Mouse (Mus musculus): Measurements from ENCODE around the gene Tmem106a. TPM values are rescaled to one million over a fixed set of nuclear protein-coding genes. Genes with fewer than 3 reads are reported as not detected.
"Not testable (repeated sequence)": the region's sequence is repeated elsewhere in the genome, so short reads cannot be mapped to it uniquely, and the experiment has no call there.

The Tmem106a gene
- polyA plus RNA-seq, 1 experiment from 2014 or later: 3.9 TPM

DNA sequence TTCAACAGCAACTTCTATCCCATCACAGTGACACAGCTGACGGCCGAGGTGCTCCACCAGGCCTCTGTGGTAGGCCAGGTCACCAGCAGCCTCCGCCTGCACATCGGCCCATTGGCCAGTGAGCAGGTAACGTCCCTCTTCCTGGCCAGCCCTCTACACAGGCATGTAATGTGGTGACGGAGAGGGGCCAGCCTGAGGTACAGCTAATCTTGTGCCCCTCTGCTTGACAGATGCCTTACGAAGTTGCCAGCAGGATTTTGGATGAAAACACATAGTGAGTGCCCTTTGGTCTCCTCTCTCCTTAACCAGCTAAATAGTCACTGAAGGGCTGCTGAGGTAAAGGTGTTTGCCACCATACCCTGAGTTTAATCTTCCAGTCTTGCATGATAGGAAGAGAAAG is 6.8 kb downstream of the Tmem106a start:
- no peak for ATAC-seq (ENCODE audit: low read depth)
- Histone ChIP-seq H3K4me2 (ENCODE audit: low read depth, low read length) (no peak overlapping the region), H3K4me3 (ENCODE audit: low read depth, low read length) (no peak overlapping the region), H3K36me3 (ENCODE audit: control insufficient read depth, insufficient read depth, low read length) (no peaks in the 10 kb centered on the region), H3K9ac (replicated peaks; ENCODE audit: low read depth, low read length) (no peak overlapping the region), H3K9me3 (ENCODE audit: control insufficient read depth, low read length) (no peaks in the 10 kb centered on the region), H3K27me3 (ENCODE audit: control insufficient read depth, insufficient read depth, low read length) (no peaks in the 10 kb centered on the region), H3K27ac (ENCODE audit: low read depth, low read length) (no peak overlapping the region), H3K4me1 (ENCODE audit: control insufficient read depth, insufficient read depth, low read length) (no peaks in the 10 kb centered on the region)
- WGBS: 94% methylated on average over 7 of the region's 7 CpGs

DNA sequence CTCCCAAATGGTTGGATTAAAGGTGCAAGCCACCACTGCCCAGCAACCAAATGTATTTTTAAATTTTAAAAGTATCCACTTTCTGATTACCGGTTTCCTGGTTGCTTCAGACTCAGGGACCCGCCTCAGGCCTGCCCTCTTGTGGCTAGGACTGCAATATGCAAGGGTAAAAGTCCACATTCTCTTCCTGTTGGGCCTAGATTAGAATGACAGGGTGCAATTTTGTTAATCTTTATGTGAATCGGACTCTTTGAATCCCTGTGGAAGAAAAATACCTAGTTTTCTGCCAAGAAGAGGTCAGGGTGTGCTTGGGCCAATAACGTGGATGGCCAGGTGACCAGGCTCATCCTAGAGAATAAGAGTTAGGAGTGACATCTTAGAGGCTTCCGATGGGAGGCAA is 7.4 kb downstream of the Tmem106a start:
- H3K9ac ChIP-seq (replicated peaks; ENCODE audit: low read depth, low read length): no peak overlapping the region
- H3K27ac ChIP-seq (ENCODE audit: low read depth, low read length): no peak overlapping the region
- H3K9me3 ChIP-seq (ENCODE audit: control insufficient read depth, low read length): no peaks in the 10 kb centered on the region
- 29% methylated on average over 5 of the region's 5 CpGs for WGBS
- H3K4me1 ChIP-seq (ENCODE audit: control insufficient read depth, insufficient read depth, low read length): no peaks in the 10 kb centered on the region
- H3K4me3 ChIP-seq (ENCODE audit: low read depth, low read length): no peak overlapping the region
- no peak overlapping the region for H3K4me2 ChIP-seq (ENCODE audit: low read depth, low read length)
- no peaks in the 10 kb centered on the region for H3K36me3 ChIP-seq (ENCODE audit: control insufficient read depth, insufficient read depth, low read length)
- H3K27me3 ChIP-seq (ENCODE audit: control insufficient read depth, insufficient read depth, low read length): no peaks in the 10 kb centered on the region
- ATAC-seq (ENCODE audit: low read depth): no peak

DNA sequence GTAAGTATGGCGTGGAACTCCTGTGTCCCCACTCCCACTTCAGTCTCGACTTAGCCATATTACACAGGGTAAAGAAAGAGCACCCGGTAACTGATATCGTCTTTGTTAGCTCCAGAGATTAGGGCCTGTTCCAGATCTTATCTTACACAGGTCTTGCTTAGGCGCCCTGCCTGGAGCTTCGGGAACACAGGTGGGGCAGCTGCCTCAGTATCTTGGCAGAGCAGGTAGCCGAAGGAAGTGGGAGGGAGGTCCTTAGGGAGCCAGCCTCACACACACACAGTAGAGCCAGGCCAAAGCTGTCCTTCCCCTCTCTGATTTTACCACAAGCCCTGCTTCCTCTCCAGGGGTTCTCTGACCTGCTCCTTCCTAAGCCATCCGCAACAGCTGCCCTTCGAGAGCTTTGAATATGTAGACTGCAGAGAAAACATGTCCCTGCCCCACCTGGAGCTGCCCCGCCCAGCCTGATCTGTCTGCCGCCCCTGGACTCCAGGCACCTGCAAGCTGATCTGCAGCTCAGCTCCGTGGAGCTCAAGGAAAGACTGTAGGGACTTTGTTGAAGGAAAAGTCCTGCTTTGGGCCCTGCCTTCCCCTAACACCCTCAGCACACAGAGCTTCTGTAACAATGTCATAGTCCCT is 8.1 kb downstream of the Tmem106a start:
- Histone ChIP-seq H3K36me3 (ENCODE audit: control insufficient read depth, insufficient read depth, low read length) (no peaks in the 10 kb centered on the region), H3K4me3 (ENCODE audit: low read depth, low read length) (no peak overlapping the region), H3K9ac (replicated peaks; ENCODE audit: low read depth, low read length) (no peak overlapping the region), H3K27ac (ENCODE audit: low read depth, low read length) (no peak overlapping the region), H3K4me2 (ENCODE audit: low read depth, low read length) (no peak overlapping the region), H3K4me1 (ENCODE audit: control insufficient read depth, insufficient read depth, low read length) (no peaks in the 10 kb centered on the region), H3K27me3 (ENCODE audit: control insufficient read depth, insufficient read depth, low read length) (no peaks in the 10 kb centered on the region), H3K9me3 (ENCODE audit: control insufficient read depth, low read length) (no peaks in the 10 kb centered on the region)
- ATAC-seq (ENCODE audit: low read depth): no peak
- 80% methylated on average over 12 of the region's 12 CpGs for WGBS

DNA sequence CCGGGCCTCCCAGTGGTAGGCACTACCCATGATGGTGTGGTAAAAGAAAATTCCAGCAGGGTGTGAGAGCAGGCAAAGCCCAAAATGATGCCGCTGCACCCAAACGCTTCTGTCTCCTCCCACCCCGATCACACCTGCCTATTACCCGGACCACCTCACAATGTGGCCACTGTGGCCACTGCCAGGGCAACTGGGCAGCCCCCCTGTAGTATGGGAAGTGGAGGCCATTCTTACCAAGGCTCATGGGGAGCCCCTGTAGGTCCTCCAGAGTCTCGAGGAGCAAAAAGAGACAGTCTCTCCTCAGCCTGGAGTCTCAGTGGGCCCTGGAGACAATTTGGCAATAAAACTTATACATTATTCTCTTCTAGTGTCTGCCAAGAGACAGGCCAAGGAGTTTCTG is 17.1 kb downstream of the Tmem106a start, which contains the start of gene Gm11634:
Gene Gm11634 (minus strand): TSS at position 101 of the 400 bp plus-strand sequence.
- H3K4me3 ChIP-seq (ENCODE audit: low read depth, low read length): no peak within 1 kb of the TSS
- H3K4me2 ChIP-seq (ENCODE audit: low read depth, low read length): no peak within 1 kb of the TSS
- no peaks in the 10 kb centered on the region for H3K36me3 ChIP-seq (ENCODE audit: control insufficient read depth, insufficient read depth, low read length)
- no peaks in the 10 kb centered on the region for H3K9me3 ChIP-seq (ENCODE audit: control insufficient read depth, low read length)
- no peaks in the 10 kb centered on the region for H3K4me1 ChIP-seq (ENCODE audit: control insufficient read depth, insufficient read depth, low read length)
- H3K27ac ChIP-seq (ENCODE audit: low read depth, low read length): no peak within 1 kb of the TSS
- H3K9ac ChIP-seq (replicated peaks; ENCODE audit: low read depth, low read length): no peak within 1 kb of the TSS
- no peak for ATAC-seq (ENCODE audit: low read depth)
- H3K27me3 ChIP-seq (ENCODE audit: control insufficient read depth, insufficient read depth, low read length): no peaks in the 10 kb centered on the region
- WGBS: 79% methylated on average over 6 of the region's 6 CpGs

GRCm38 (mm10) chr11:101602491-101602890 is 20.4 kb downstream of the Tmem106a start:
- no peak for ATAC-seq (ENCODE audit: low read depth)
- WGBS: 16% methylated on average over 3 of the region's 3 CpGs
- Histone ChIP-seq H3K9ac (replicated peaks; ENCODE audit: low read depth, low read length) (no peak overlapping the region), H3K27ac (ENCODE audit: low read depth, low read length) (no peak overlapping the region), H3K4me3 (ENCODE audit: low read depth, low read length) (no peak overlapping the region), H3K9me3 (ENCODE audit: control insufficient read depth, low read length) (no peaks in the 10 kb centered on the region), H3K4me1 (ENCODE audit: control insufficient read depth, insufficient read depth, low read length) (0 out of 2 replicates have a peak, but pooled peaks cover 3% of the 10 kb centered on the region), H3K27me3 (ENCODE audit: control insufficient read depth, insufficient read depth, low read length) (no peaks in the 10 kb centered on the region), H3K4me2 (ENCODE audit: low read depth, low read length) (no peak overlapping the region), H3K36me3 (ENCODE audit: control insufficient read depth, insufficient read depth, low read length) (no peaks in the 10 kb centered on the region)

GRCm38 (mm10) chr11:101604116-101604515 is 22.1 kb downstream of the Tmem106a start:
- no peak overlapping the region for H3K27ac ChIP-seq (ENCODE audit: low read depth, low read length)
- peak overlapping the region; percentile 47 for H3K4me2 ChIP-seq (ENCODE audit: low read depth, low read length)
- no peak for ATAC-seq (ENCODE audit: low read depth)
- no peaks in the 10 kb centered on the region for H3K27me3 ChIP-seq (ENCODE audit: control insufficient read depth, insufficient read depth, low read length)
- peak overlapping the region; percentile 34 for H3K4me3 ChIP-seq (ENCODE audit: low read depth, low read length)
- H3K9ac ChIP-seq (replicated peaks; ENCODE audit: low read depth, low read length): peak overlapping the region; percentile 32; the same call in 1 of the 2 replicates
- no peaks in the 10 kb centered on the region for H3K36me3 ChIP-seq (ENCODE audit: control insufficient read depth, insufficient read depth, low read length)
- 0 out of 2 replicates have a peak, but pooled peaks cover 3% of the 10 kb centered on the region for H3K4me1 ChIP-seq (ENCODE audit: control insufficient read depth, insufficient read depth, low read length)
- 0% methylated on average over 3 of the region's 3 CpGs for WGBS
- no peaks in the 10 kb centered on the region for H3K9me3 ChIP-seq (ENCODE audit: control insufficient read depth, low read length)

- WGBS: 2% methylated on average over 30 of the region's 30 CpGs
- peak; percentile 79 for ATAC-seq (ENCODE audit: low read depth)
- H3K4me2 ChIP-seq (ENCODE audit: low read depth, low read length): peak overlapping the region; percentile 47
- not testable (repeated sequence) for H3K4me1 ChIP-seq (ENCODE audit: control insufficient read depth, insufficient read depth, low read length); H3K36me3 ChIP-seq (ENCODE audit: control insufficient read depth, insufficient read depth, low read length); H3K9me3 ChIP-seq (ENCODE audit: control insufficient read depth, low read length); H3K27me3 ChIP-seq (ENCODE audit: control insufficient read depth, insufficient read depth, low read length)
- H3K9ac ChIP-seq (replicated peaks; ENCODE audit: low read depth, low read length): peak overlapping the region; percentile 32; the same call in 1 of the 2 replicates
- H3K4me3 ChIP-seq (ENCODE audit: low read depth, low read length): peak overlapping the region; percentile 34
- H3K27ac ChIP-seq (ENCODE audit: low read depth, low read length): peak overlapping the region; percentile 34; the same call in 1 of the 2 replicates
These were observed 22.8 kb downstream of the Tmem106a start for GRCm38 (mm10) chr11:101604531-101605453.

DNA sequence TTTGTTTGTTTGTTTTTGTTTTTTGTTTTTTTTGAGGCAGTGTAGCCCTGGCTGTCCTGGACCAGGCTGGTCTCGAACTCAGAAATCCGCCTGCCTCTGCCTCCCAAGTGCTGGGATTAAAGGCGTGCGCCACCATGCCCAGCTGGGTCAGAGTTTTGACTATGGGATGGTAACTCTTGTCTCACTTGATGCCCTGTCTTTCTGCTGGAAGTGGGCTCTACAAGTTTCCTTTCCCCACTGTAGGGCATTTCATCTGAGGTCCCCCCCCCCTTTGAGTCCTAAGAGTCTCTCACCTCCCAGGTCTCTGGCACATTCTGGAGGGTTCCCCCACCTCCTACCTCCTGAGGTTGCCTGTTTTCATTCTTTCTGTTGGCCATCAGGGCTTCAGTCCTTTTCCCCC is 25.1 kb downstream of the Tmem106a start:
- H3K27ac ChIP-seq (ENCODE audit: low read depth, low read length); H3K4me2 ChIP-seq (ENCODE audit: low read depth, low read length); H3K9me3 ChIP-seq (ENCODE audit: control insufficient read depth, low read length); H3K4me3 ChIP-seq (ENCODE audit: low read depth, low read length); H3K9ac ChIP-seq (replicated peaks; ENCODE audit: low read depth, low read length); H3K27me3 ChIP-seq (ENCODE audit: control insufficient read depth, insufficient read depth, low read length); H3K36me3 ChIP-seq (ENCODE audit: control insufficient read depth, insufficient read depth, low read length); H3K4me1 ChIP-seq (ENCODE audit: control insufficient read depth, insufficient read depth, low read length); ATAC-seq (ENCODE audit: low read depth): not testable (repeated sequence)
- WGBS: 95% methylated on average over 4 of the region's 4 CpGs

- H3K36me3 ChIP-seq (ENCODE audit: control insufficient read depth, insufficient read depth, low read length): no peaks in the 10 kb centered on the region
- WGBS: 44% methylated on average over 11 of the region's 11 CpGs
These were observed 28.4 kb downstream of the Tmem106a start for GRCm38 (mm10) chr11:101610445-101610844.

More at GRCm38 (mm10) chr11:101610445-101610844, 28.4 kb downstream of the Tmem106a start:
- H3K4me2 ChIP-seq (ENCODE audit: low read depth, low read length): no peak overlapping the region
- H3K27ac ChIP-seq (ENCODE audit: low read depth, low read length): no peak overlapping the region
- H3K9me3 ChIP-seq (ENCODE audit: control insufficient read depth, low read length): no peaks in the 10 kb centered on the region
- ATAC-seq (ENCODE audit: low read depth): no peak
- no peak overlapping the region for H3K9ac ChIP-seq (replicated peaks; ENCODE audit: low read depth, low read length)
- no peaks in the 10 kb centered on the region for H3K4me1 ChIP-seq (ENCODE audit: control insufficient read depth, insufficient read depth, low read length)
- H3K4me3 ChIP-seq (ENCODE audit: low read depth, low read length): no peak overlapping the region
- H3K27me3 ChIP-seq (ENCODE audit: control insufficient read depth, insufficient read depth, low read length): no peaks in the 10 kb centered on the region
